Mouse (Mus musculus): ENCODE data around the gene Socs7.

Gene Socs7

DNA sequence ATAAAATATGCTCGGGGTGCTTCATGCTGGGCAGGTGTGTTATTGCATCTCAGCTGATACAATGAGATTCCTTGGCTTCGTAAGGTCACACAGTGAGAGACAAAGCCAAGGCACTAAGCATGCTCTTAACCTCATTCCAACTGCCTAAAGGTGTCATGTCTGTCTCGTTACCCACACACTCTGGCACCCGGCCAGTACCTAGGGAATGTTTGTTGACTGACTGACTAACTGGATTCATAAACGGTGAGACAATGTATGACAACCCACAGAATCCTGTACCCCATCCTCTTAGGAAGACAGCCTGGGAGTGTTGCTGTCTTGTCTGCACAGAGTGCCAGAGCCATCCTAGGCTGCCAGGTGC lies 57.2 kb downstream of the Socs7 start:
- no peak for DNase-seq

DNA sequence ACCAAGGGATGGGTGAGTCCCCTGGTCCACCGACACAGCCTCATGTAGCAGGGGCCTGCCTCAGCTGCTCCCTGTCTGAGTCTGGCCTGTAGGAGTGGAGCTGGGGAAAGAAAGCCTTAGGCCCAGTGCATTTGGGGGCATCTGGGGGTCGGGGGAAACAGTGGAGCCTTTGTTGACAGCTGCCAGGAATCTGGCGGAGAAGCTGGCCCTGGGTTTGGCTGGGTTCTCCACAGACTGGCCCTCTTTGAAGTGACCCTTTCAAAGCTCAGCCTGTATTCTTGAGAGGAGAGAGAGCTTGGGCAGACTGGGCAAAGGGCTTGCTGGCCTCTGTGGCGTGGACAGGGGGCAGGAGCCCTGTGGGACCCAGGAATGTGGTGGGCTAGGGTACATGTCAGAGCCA lies 60.2 kb downstream of the Socs7 start:
- DNase-seq = peak; percentile 71

DNA sequence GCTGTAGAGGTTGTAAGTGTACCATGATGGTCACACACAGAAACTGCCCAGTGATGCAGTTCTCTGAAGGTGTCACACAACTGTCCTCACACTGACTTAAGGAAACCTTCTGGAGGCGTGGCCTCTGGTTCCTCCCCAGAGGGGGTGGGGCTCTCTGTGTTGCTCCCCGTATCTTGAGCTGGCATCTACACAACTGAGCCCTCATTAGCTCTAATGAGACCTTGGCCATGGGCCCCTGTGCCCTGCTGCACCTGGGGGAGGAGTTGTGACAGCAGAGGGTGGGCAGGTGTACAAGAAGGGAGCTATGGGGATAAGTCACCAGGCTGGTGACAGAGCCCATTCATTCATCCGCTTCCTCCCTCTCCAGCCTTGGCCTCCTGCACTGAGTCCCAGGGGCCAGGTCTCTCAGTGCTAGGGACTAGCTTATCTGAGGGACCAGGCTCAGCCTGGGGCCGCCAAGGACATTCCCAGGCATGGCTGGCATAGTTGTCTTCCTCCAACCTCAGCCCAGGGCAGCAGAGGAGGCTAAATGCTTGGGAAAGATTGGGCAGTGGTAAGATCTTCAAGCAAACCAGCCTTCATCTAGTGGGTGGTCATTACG lies 61.8 kb downstream of the Socs7 start:
- no peak for DNase-seq

DNA sequence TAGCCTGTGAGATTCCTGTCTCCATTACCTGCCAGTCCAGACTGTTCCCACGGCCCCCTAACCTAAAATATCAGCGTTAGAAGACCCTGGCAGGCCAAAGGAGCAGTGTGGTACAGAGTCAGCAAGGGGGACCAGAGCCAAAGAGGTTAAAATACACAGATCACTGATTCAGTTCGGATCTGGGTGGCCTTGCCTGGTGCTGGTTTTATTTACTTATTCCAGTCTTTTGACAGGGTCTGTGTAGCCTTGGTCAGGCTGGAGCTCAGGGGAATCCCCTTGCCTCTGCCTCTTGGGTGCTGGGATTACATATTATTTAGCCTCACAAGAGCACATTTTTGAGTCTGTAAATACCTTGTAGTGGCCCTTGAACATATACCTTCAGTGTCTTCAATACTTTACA lies 62.5 kb downstream of the Socs7 start:
- no peak for DNase-seq

DNA sequence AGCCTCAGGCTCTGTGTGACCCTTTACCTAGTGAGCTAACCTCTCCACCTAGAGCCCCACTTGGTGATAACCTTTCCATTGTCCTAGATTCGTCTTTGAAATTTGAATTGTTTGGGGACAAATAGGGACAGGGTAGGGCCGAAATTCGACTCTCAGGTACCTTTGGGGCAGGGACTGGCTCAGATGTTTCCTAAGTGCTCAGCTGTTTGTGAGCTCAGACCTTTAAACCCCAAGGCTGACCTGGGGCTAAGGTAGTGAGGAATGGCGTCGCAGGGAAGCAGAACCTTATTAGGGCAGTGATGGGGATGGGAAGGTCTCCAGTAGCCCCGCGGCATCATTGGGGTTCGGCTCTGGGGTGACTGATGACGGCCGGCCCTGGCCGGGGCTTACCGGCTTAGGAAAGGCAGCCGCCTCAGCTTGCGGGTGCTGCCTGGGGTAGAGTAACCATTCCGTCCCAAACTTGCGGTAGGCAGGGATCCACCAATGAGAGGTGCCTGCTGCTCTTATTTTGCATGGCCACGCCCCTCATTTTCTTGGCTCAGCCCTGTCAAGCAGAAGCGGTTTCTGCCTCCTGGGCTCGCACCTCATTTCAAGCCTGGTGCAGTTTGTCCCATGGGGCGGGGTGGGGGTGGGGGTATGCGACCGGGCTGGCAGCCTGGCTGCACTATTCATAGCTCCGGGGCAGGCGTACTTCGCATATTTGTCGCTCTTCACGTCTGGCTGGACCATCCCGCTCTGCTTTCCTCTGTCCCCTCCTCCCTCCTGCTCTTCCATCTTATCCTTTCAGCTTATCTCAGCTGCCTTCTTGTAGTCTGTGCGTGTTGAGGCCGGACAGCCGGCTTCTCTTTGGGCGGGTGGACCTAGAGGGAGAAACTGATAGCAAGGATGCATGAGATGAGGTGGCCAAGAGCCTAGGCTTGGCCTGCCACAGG lies 65.7 kb downstream of the Socs7 start:
- peak; percentile 81 for DNase-seq

DNA sequence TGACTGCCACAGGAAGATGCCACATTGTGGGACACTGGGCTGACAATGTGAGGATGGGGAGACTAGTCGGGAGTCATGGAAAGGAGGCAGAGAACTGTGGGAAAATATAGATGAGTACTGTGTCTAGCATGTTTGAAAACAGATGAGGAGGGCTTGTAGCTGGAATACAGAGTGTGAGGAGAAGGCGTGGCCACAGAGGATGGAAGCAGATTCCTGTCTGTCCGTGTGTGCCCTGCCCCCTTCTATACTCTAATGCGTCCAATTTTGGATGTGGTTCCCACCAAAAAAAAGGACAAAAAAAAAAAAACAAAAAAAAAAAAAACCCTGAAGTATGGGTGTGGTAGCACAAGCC lies 66.4 kb downstream of the Socs7 start:
- no peak for DNase-seq

DNA sequence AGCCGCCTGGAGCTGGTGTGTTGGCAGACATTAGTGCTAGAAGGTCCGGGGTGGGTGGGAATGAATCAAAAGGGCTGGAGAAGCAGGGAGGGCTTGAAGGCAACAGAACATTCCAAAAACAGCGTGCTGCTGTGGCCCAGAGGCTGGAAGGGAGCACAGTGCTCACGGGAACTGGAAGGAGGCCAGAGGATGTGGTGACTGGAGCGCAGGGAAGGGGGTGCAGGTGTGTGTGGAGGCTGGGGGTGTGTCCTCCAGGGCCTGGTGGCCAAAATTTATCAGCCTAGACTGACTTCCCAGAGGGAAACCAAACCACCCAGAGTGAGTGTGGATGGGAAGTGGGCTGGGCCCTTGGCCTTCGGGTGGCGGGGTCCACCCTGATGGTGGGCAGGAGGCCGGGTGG lies 67.3 kb downstream of the Socs7 start:
- no peak for DNase-seq

DNA sequence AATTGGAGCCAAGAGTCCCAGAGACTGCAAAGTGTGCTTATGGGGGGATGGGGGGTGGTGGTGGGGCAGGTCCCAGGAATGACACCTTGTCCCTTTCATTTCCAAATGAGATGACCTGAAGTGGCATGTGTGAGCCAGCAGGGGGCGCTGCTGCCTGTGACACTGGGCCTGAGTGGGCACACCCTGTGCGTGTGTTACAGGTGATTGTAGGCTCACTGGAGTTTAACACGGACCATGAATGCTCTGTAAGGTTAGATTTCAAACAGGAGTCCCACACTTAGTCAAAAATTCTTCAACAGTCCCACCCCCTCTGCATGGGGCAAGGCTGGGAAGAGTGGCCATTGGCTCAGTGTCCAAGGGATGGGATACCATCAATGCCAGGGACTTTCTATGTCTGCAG lies 69.7 kb downstream of the Socs7 start:
- no peak for DNase-seq

DNA sequence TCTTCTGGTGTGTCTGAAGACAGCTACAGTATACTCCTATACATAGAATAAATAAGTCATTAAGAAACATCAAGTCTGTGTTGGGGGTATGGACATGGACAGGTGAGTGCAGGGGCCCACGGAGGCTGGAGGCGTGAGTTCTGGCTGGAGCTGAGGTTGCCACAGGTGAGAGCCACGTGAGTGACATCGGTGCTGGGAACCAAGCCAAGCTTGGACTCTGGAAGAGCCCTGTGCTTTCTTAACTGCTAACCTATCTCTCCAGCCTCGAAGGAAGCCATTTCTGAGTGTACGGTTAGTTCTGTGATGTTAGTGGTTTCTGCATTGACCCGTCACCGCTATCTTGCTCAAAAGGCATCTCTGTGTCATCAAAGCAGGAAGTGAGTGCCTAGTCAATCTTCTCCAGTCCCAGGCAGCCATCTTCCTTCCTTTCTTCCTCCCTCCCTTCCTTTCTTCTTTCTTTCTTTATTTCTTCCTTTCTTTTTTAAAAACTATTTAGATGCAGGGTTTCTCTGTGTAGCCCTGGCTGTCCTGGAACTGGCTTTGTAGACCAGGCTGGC lies 70.7 kb downstream of the Socs7 start:
- no peak for DNase-seq

DNA sequence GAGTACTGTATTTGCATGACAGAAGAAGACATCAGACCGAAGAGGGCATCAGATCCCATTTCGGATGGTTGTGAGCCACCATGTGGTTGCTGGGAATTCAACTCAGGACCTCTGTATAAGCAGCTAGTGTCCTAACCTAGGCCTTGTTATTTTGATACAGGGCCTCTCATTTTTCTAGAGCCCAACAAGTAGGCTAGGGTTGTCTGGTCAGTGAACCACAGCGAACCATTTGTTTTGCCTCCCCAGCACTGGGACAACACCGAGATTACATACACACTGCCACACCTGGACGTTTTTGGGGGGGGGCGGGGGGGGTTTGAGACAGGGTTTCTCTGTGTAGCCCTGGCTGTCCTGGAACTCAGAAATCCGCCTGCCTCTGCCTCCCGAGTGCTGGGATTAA lies 71.8 kb downstream of the Socs7 start:
- no peak for DNase-seq

DNA sequence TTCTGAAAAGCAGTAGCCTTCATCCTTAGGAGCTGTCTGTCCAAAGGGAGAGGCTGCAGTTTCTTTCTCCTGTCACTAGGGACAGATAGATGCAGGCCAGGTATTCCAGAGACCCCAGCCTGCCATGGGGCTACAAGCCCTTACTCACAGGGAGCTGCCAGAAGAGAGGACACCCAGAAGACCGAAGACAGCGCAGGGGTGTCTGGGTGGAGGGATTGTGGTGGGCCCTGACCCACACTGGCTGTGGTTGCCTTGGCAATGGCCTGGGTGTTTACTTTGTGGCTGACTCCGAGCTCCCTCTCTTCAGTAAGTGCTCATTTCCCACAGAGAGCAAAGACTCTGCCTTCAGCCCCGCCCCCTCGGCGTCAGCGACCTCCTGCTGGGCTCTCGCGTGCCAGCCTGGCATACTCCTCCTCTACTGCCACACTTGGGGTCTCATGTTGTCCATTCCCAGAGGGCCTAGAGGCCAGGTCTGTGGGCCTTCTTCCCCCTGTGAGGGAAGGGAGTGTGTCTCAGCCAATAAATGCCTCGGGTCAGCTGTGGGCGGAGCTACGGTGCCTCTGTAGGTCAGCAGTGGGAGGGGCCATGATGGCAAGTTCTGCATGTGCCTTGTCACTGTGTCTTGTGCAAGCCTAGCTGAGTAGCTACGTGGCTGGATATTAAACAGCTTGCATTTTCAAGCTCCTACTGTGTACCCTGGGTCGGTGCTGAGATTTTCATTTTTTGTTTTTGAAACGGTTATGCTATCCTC lies 72.5 kb downstream of the Socs7 start:
- no peak for DNase-seq

DNA sequence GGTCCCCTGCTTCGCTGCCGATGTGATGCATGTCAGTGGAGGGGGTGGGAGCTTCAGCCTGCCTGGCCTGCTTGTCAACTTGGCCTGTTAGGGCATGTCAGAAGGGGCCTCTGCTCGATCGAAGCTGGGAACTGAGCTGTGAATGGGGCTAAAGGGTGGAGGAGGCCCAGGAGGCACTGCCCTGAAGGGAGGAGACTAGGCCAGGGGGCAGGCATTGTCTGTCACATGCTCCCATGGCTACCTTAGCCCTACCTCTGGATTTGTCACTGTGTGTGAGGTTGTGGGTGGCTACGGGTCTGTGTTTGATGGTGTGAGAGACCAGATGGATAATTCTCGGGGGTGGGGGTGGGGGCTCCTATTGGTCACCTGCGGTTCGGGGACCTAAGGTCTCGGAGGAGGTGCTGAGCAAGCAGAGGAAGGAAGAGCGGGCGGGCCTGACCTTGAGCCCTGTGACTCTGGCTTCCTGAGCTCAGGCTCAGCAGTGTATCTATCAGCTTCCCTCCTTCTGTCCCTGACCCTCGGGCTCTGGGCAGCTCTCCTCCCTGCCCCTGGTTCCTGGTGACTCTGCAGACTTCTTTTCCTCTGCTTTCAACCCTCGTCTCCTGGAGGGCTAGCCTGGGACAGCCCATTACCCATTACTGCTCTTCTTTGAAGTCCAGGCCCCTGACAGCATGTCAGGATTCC lies 73.6 kb downstream of the Socs7 start:
- no peak for DNase-seq

DNA sequence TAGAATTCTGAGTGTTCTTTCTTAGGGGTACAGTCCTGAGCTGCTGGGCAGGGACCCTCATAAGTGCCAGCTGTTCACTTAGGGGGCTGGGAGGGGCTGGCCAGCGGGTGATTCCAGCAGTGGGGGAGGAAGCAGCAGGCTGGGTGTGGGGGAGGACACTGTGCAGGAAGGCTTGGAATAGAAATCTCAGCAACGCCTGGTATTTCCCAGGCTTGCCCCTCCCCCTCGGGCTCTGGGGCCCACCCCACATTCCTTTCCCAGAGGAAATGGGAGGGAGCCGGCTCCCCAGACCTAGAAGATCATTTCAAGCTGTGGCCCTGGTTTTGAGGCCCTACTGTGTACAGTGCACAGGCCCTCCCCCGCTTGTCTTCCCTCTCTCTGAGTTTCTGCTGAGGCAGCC lies 75.4 kb downstream of the Socs7 start:
- DNase-seq = peak; percentile 58

DNA sequence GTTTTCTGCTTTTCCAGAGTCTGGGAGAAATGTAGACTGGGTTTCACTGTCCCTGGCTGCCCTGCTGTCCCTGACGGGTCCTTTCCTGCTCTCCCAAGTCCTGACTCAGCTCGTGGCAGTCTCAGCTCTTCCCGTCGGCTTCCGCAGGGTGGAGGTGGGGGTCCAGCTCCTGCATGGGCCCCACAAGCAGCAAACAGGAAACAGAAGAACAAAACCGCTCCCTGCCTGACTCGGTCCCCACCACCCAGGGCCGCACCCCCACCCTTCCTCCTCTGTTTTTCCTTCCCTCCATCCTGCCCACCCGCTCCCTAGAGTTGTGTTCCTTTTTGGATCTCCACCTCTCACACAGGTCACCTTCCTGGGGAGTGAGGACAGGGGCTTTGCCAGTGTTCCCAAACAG lies 76.5 kb downstream of the Socs7 start:
- DNase-seq = no peak

DNA sequence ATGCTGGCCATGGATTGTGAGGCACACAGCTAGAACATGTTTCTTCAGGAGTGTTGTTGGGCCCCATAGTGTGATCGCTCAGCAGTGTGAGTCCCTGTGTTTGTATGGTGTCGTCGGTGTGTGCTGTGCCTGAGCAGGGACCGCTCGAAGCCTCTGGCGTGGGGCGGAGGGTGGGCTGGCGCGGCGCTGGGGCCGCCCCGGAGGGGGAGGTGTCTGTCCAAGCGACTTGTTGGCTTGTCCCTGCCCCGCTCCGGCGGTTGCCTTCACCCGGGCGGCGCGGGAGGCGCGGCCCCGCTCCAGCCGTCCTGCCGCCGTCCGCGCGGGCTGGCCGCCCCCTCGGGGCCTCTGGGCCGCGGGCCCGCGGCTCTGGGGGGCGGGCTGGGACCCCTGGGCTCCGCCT lies 77.6 kb downstream of the Socs7 start:
- no peak for DNase-seq

DNA sequence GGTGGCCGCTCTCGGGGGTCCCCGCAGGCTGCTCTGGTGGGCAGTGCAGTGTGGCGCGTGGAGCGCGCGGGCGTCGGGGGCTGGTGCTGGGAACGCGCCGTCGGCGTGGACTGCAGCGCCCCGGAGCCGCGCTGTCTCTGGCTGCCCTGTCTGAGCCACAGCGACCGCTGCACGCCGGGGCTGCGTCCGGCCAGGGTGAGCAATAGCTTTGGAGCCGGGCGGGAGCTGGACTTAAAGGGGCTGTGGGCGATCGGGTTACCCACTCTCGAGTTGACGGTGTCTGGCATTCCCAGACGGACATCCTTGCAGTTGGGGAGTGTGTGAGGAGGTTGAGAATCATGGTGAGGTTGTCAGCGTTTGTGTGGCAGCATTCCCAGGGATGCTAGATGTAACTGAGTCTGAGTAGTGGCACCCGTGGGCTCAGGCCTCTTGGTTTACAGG lies 78.1 kb downstream of the Socs7 start:
- no peak for DNase-seq

DNA sequence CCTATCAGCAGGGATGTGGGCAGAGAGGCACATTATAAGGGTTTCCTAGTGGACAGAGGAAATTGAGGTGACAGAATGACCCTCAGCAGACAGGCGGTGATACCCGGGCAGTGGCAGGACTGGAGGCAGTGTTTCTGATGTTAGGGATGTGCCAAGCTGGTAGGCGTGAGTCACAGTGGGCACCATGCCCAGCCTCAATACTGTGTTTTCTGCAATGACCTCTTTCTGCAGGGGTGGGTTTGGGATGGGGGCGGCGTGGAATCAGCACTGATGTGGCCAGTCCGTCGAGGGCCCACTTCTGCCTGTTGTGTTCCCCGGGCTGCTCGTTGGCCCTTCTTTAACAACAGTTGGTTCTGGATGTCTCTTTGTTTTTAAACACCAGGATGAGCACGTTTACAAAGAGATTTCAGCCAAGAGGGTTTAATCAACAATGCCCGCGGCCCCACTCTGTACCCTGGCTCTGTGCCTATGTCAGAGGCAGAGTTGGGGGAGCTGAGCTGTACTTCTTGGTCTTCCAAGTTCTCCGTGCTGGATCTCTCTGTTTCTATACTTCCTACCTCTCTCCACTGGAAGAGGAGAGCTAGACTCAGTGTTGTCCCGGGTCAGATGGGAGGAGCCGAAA lies 78.8 kb downstream of the Socs7 start:
- peak; percentile 66 for DNase-seq

DNA sequence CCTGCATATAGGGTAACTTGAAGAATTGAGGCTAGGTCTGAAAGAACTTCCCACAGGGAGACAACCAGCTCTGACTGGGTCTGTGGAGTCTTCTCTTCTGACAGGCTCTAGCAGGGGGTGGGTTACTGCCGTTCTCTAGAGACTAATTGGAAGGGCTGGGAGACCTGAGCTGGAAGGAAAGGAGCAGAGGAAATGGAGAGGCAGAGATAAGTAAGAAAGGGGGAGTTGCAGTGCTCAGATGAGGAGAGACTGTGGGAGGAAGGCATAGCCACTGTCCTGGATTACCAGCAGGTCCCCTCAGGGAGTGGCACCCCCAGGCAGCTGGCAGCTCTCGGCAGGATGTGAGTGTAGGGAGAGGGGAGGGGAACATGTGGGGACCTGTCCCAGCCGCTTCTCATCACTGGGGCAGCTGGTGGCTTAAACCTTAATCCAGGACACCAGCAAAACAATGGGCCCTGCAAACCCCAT lies 79.3 kb downstream of the Socs7 start:
- no peak for DNase-seq

DNA sequence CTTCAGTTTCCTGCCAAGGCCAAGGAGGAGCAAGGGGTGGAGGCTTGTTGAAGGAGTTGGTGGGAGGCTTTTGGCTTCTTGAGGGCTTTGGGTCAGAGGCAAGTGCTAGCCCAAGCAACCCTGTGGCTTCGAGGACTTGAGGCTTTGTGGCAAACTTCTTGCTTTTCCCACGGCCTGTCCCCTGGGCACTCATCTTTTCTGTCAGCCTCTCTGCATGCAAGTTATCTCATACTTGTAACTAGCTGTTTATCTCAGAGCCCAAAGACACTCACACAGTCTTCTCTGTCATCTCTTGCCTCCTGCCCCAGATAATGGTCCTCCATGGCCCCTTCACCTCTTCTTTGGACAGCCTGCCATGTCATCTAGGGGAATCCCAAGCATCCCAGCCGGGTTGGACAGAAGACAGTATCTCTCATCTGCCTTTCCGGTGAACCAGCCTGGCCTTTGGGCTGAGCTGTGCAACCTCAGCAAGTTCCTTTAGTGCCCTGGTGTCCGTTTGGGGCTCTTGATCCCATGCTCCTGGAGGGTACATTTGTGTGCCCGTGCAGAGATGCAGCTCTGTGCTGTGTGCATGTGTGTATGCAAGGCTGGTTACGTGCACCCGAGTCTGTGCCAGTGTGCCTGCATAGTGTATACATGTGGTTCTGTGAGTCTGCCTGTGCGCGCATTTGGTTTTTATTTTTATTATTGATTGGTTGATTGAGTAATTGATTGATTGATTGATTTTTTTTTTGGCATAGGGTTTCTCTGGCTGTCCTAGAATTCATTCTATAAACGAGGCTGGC lies 80.7 kb downstream of the Socs7 start:
- no peak for DNase-seq

DNA sequence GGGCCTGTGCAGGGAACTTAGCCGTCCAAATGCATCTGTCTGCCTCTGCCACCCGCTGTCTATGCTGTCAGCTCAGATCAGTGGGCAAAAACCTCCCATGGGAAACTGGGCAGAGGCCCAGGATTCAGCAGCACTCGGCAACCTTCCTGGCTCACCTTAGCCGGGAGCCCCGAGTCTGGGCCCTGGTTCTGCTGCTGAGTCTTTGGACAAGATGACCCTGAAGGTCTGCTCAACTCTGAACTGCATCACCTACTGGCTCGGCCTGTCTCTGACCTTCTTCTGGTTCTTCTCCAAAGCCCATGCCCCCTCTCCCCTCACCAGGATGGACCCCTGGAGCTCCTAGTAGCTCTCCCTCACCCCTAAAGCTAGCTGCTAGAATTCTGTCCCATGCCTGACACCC lies 83.2 kb downstream of the Socs7 start:
- no peak for DNase-seq

DNA sequence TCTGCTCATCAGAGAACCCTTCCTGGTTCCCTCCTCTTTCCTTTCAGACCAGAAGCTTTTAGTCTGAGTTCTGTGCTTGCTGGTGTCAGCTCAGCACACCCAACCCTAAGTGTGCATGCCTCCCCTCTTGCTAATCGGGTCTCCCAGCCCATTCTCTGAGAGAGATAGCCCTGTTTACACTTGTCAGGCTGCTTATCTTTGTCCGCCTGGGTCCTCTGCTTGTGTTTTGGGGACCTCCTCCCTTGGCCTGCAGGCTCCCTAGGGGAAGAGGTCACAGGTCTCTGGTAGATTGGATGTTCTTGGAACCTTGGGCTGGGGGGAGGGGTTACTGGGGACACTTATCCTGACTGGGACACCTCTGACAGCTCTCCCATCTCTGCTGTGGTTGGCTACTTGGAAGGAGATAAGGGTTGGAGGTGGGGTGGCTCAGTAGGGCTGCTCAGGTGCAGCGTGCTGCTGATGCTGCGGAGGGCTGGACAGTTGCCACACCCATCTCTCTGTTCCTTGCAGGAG lies 83.7 kb downstream of the Socs7 start:
- DNase-seq = no peak

All from right cerebral cortex, adult 18-20 months (tissue).